Mouse (Mus musculus): ENCODE measurements around the gene Rasal2.

Rasal2 gene

DNA sequence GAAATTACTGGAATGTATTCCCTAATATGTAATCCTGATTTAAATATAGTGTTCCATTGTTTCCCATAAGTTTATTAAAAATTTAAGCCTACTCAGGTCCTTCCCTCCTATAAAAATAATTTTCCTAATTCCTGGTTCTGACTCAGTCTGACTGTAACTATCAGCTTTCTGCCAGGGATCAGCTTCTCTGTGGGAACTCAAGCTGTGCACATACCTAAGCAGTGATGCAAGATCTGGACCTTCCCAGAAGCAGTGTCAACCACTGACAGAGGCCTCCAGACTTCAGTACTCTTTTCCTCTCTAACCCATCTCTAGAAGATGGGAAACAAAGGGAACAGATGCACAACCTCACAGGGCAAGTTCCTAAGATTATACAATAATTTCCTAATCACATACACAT, 68.9 kb downstream of the Rasal2 start:
- DNase-seq (ENCODE audit: low read depth, low spot score), result no peak

DNA sequence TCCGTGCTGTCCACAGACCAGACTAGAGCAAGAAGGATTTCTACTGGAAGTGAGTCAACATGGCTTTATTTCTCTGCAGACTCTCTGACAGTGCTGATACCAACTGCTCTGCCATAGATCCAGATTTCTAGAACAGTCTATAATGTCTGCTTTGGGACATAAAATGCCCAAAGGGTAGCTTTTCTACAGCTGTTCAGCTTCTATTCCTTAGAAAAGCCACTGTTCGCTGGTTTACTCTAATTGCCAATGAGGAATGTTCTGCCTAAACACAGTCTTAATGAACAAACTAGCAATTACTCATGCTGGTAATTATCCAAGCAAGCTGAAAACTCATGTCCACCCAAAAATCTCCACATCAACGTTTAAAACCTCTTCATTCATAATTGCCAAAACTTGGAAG, 77.6 kb downstream of the Rasal2 start:
- no peak for DNase-seq (ENCODE audit: low read depth, low spot score)

- no peak for DNase-seq (ENCODE audit: low read depth, low spot score)
These were observed 84.3 kb downstream of the Rasal2 start for GRCm38 (mm10) chr1:157328068-157328467.

GRCm38 (mm10) chr1:157323091-157323490, 89.3 kb downstream of the Rasal2 start:
- DNase-seq (ENCODE audit: low read depth, low spot score), result no peak

DNA sequence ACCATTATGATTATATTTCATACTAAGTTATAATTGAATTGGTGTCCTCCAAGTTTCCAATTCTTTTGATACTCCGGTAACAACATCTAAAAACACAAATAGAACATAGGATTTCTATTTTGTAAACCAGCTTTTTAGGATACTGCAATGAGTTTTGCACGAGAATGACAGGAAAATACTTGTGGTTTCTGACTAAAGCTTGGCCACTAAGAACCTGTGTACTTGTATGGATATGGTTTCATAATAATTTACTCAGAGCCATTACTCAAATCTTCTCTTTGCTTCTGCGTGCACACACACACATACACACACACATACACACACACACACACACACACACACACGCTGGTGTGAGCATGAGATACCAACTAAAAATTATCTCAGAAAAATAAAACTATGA, 93.5 kb downstream of the Rasal2 start:
- no peak for DNase-seq (ENCODE audit: low read depth, low spot score)

DNA sequence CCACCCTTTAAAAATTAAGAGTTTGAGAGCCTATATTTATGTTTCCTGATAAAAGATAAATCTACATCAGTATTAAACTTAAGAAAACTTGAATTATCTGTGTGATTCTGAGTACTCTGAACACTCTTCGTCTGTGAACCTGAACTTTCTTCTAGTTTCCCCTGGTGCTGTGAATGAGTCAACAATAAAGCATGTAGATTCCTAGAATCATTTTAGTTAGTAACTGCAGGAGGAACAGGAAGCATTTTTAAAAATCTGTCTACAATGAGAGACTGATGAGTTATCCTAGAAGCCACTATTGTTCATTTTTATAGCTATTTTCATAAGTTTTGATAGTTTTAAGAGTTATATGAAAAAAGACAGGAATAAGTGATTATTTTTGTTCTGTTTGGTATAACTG, 111.1 kb downstream of the Rasal2 start:
- DNase-seq (ENCODE audit: low read depth, low spot score), result no peak

DNA sequence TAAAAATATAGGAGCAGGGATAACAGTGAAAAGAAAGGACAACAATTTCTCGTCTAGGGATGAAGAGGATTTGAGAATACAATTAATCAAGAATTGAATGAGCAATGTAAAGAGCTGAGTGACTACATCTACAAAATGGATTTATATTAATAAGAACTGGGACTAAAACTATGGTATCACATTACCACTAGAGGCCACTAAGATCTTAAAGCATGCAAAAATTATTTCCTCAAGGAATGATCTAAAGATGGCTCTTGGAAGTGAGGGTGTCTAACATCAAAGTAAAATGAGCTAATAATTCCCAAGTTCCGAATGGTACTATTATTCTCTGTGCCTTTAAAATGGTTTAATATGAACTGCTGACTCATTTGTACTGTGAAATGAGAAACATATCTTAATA, 112.8 kb downstream of the Rasal2 start:
- DNase-seq (ENCODE audit: low read depth, low spot score), result no peak

DNA sequence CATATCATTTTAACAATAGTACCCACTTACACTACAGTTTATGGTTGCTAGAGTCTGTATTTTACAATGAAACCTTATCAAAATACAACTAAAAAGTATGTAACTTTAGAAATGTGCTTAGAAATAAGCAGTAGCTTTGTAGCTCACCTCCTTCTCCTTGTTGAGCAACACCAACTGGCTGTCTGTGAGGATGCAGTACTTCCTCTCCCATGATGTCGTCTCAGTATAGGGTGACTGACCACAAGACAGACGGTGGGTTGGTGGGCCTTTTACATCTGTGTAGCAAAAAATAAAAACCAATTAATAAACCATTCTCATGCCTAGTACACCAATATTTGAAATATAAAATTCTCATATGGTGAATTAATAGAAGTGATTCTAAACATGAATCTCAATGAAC, 113.4 kb downstream of the Rasal2 start:
- DNase-seq (ENCODE audit: low read depth, low spot score), result no peak

DNA sequence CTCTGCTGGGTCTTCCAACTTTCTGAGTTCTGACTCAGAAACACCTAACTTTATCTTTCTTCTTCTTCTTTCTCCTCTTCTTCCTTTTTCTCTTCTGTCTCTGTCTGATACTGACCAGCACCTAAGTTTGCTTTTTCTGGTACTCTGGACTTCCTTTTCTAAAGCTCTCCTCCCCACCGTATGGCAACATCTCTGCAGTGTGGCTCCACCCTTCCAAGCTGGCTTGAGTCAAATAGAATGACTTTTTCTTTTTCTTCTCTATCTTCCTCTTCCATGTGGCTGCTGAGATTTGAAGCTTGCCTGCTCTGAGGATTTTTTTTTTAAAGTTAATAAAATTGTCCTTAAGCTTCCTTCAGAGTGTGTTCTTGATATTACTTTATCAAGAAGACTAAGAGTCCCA, 115.3 kb downstream of the Rasal2 start:
- DNase-seq (ENCODE audit: low read depth, low spot score), result no peak

DNA sequence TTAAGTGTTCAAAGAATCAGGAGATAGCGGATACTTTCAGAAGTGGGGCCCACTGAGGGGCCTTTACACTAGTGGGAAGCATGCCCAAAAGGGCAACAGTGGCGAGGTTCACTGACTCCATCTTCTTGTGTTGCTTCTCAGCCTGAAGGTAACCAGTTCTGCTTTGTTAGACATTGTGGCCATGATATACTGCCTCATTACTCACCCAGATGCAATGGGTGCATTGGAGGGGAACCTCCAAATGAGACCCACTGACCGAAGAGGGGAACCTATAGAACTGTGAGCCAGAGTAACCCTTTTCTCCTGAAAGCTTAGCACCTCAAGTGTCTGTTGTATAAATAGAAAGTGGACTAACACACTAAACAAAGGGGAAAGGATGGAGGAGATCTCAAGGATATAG, 116.5 kb downstream of the Rasal2 start:
- no peak for DNase-seq (ENCODE audit: low read depth, low spot score)

DNA sequence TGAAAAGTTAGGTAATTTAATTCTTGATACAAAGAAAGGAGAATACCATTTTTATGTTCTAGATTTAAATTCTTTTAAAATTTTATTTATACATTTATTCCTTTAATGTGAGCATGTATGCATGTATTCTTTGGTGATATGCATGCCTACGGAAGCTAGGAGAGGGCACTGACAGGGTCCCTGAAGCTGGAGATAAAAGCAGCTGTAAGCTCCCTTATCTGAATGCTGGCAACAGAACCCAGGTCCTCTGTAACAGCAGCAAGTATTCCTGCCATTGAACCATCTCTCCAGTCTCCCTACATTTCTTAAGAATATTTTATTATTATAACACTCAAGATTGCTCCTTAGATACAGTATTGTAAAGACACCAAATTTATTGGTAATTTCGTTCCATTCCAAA, 122.2 kb downstream of the Rasal2 start:
- DNase-seq (ENCODE audit: low read depth, low spot score), result no peak

DNA sequence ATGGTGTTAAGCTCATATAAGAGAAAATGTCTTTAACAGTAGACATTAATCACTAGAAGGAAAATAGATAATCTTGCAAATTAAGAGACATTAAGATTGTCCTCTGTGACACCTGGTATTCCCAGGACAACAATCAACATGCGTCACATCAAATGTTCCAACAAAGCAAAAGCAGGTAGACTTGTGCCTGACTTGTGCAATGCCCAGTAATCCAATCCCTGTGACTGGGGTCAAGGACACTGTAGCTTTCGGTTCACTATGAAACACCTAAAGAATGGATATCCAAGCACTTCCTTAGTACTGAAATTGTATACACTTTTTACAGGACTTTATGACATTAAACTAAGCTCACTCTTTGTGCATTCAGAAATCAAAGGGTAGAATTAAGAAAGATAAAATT, 123.1 kb downstream of the Rasal2 start:
- no peak for DNase-seq (ENCODE audit: low read depth, low spot score)

DNA sequence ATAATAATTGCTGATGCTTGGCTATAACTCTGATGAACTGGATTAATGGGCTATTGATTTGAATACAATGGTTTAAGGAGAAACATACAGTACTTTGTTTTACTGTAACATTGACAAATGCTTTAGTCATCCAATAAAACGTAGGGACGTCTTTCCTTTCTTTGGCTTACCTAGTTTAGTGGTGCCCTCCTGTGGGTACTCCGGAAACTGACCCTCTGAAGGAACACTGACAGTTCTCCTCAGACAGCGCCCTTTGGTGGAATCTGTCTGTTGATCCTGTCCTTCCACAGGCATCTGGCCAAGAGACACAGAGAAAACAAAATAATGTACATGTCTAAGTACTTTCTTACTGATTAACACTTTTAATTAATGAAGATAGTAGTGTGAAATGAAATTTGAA, 125.8 kb downstream of the Rasal2 start:
- peak; percentile 8 for DNase-seq (ENCODE audit: low read depth, low spot score)

- no peak for DNase-seq (ENCODE audit: low read depth, low spot score)
These were observed 127.0 kb downstream of the Rasal2 start for GRCm38 (mm10) chr1:157285366-157285765.

DNA sequence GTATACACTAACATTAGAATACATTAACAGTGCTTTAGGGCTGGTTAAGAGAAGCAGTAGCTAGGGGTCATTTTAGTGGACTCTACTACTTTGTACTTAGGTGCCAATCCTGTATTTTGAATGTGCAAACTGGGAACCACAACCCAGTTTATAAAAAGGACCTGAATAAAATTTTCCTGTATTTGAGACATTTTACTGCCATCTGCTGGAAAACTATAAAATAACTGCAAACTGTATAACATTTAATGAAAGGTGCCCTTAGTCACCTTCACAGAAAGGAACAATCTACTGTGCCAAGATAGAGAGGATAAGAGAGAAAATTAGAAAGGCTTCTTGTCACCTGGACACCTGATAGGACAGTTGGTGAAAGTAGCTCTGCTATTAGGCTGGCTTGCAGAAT, 131.6 kb downstream of the Rasal2 start:
- peak; percentile 4 for DNase-seq (ENCODE audit: low read depth, low spot score)

DNA sequence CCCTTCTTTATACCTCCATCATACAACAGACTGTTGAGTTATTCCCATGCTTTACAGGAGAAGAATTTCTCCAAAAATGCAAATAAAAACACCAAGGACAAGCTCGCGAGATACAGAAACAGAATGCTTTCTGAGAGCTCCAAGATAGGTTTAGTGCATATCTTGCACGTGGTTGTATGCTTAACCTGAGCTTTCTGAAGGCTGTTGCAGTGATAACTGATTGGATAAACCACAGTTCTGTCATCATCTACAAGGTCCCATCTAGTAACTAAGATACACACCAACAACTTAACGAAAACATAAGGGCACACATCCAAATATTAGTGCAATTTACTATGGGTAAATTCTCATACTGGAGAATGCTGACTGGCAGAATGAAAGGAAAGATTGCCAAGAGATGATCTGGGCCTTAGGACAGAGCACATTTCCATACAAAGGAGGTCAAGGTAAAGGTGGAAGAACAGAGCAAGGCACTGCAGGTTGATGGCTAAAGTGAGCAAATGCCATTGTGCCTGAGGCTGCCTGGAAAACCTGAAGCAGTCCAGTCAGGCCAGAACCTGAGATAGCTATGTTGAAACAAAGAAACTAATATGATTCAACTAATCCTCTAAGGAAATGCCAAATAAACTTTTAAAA, 136.6 kb downstream of the Rasal2 start:
- DNase-seq (ENCODE audit: low read depth, low spot score), result no peak

- no peak for DNase-seq (ENCODE audit: low read depth, low spot score)
These were observed 144.5 kb downstream of the Rasal2 start for GRCm38 (mm10) chr1:157267894-157268293.

DNA sequence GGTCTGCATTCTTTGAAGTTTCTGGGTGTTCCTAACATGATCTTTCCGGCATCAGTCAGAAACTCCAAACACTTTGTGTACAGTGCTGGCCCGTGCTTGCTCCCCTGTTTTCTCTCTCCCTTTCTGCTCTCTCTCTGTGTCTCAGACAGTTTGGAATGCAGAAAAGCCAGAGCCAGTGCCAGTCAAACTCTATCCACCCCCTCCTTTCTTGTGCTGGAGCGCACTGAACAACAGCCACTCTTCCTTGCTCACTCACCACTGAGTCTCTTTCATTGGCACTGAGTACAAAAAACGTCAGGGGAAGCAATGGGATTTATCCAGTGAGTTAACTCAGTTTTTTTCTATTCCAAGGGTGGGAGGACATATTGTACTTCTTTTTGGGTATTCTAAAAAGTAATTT, 155.8 kb downstream of the Rasal2 start:
- peak; percentile 13 for DNase-seq (ENCODE audit: low read depth, low spot score)

DNA sequence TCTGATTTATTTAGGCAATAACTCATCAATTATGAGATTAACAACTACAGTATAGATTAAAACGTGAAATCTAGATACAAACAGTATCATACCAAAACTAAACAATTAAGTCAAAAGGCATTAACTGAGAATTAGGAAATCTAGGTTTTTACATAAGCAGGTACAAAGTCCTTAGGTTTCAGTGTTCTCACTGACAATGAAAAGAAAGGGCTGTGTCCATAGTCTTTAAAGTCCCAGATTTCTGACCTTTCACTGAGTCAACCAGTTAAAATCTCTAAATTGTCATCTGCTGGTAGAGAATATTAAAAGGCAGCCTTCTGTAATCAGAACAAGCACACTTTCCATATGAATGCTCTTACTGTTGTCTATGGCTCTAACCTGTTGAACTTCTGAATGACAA, 156.6 kb downstream of the Rasal2 start:
- DNase-seq (ENCODE audit: low read depth, low spot score), result no peak

DNA sequence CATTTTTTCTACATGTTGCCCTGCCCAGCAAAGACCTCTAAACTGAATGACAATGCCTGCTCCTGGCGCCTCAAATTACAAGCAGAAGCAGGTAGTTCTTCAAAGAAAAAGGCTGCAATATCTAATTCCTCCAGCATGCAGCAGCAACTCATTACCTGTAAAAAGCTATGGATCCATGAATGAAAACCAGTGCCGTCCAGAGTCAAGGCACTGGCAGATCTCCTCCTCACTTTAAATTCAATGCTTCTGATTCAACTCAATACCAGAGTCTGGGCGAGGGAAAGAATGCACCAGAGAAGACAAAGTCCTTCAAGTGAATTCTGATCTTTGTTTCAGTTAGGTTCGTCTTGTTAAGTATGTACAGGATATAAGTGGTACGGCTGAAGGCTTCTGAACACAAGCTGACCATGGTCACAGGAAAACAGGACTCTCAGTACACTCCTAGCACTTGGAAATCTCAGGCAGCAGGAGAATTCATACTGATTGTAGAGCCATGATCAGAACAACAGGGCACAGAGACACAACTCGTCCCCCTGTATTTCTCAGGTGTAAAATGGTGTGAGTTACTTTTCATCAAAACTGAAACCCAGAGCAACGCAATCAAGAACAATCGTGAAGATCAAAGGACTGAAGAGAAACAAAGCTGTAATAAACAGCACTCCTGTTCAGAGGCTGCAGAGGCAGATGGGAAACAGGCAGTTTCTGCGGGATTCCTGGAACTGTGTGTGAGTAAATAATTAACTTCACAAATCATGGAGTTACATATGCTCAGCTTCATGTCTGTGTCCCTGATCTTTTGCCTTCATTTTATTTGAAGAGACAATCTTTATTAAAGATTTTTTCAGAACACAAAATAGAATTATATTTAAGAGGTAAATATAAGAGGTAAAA, 158.6 kb downstream of the Rasal2 start:
- DNase-seq (ENCODE audit: low read depth, low spot score), result no peak

DNA sequence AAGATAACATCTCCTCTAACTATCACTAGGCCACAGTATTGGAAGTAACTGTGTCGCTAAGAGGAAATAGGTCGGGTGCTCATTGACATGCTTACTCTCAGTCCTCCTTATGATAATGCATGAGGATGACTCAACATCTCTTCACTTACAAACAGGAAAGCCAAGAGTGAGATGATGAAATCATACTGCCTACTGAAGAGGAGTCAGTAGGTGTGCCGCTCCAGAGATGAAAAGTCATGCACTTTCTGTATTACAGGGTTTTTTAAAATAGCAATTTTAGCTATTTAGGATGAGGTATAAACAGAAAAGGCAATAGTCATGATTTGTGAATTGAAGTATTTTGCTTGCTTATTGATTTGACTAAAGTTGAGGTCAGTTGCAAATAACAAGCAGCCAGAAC, 164.3 kb downstream of the Rasal2 start:
- no peak for DNase-seq (ENCODE audit: low read depth, low spot score)

GRCm38 (mm10) chr1:157247341-157247740, 165.1 kb downstream of the Rasal2 start:
- DNase-seq (ENCODE audit: low read depth, low spot score), result no peak

DNA sequence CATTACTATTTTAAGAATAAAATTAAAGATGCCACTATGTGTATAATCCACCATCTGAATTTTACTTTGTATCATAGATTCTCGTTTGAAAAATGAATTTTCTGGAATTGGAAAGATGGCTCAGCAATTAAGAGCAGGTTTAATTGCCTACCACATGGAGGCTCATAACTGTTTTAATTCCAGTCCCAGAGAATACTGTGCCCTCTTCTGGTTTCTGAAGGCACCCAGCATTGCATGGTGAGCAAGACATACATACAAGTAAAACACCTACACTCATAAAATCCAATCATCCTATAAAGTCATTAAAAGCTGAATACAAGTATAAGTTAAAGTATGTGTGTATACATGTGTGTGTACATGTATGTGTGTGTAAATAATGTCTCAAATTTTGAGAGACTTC, 165.6 kb downstream of the Rasal2 start:
- DNase-seq (ENCODE audit: low read depth, low spot score), result no peak

Data from forelimb bud, embryonic 11.5 days (tissue).